Mouse (Mus musculus): Measurements from ENCODE around the gene Olfr1107. TPM values are rescaled to one million over a fixed set of nuclear protein-coding genes. Genes with fewer than 3 reads are reported as not detected.

Gene Olfr1107
- total RNA-seq (2023): not detected

GRCm38 (mm10) chr2:87075717-87076116, at the start of gene Olfr1107:
Gene Olfr1107 (minus strand): TSS chr2:87075817.

GRCm38 (mm10) chr2:87114467-87114866, 38.9 kb upstream of the Olfr1107 start, which contains the start of gene Olfr259:
Gene Olfr259 (minus strand): TSS chr2:87114567.

GRCm38 (mm10) chr2:87095908-87096307, 20.3 kb upstream of the Olfr1107 start, which contains the start of gene Olfr1109:
Gene Olfr1109 (minus strand): TSS chr2:87096008.

GRCm38 (mm10) chr2:87052173-87052572, 23.4 kb downstream of the Olfr1107 start, which contains the start of gene Olfr1106:
Gene Olfr1106 (minus strand): TSS chr2:87052273.

GRCm38 (mm10) chr2:87036431-87036830, 39.2 kb downstream of the Olfr1107 start, which contains the start of gene Olfr1105:
Gene Olfr1105 (minus strand): TSS chr2:87036531.

GRCm38 (mm10) chr2:87026980-87027379, 48.6 kb downstream of the Olfr1107 start, which contains the start of gene Olfr1104:
Gene Olfr1104 (minus strand): TSS chr2:87027080.

Other genes with a start within 250 kb of the Olfr1107 start
- gene Olfr1095, start 224.1 kb downstream of the Olfr1107 start, total RNA-seq (2023): not detected
- not detected for gene Gm13723, start 201.0 kb downstream of the Olfr1107 start, total RNA-seq (2023)
- not detected for gene Olfr1097, start 183.6 kb downstream of the Olfr1107 start, total RNA-seq (2023)
- not detected for gene Olfr1098, start 151.3 kb downstream of the Olfr1107 start, total RNA-seq (2023)
- not detected for gene Olfr1099, start 115.1 kb downstream of the Olfr1107 start, total RNA-seq (2023)
- gene Olfr1100, start 95.9 kb downstream of the Olfr1107 start, total RNA-seq (2023): not detected
- gene Olfr1101, start 84.6 kb downstream of the Olfr1107 start, total RNA-seq (2023): not detected
- gene Olfr1102, start 77.4 kb downstream of the Olfr1107 start, total RNA-seq (2023): not detected
- gene Olfr1104, start 48.7 kb downstream of the Olfr1107 start, total RNA-seq (2023): not detected
- gene Olfr1105, start 39.3 kb downstream of the Olfr1107 start, total RNA-seq (2023): not detected
- gene Olfr1106, start 23.5 kb downstream of the Olfr1107 start, total RNA-seq (2023): not detected
- gene Olfr1109, start 20.2 kb upstream of the Olfr1107 start, total RNA-seq (2023): not detected
- gene Olfr259, start 38.8 kb upstream of the Olfr1107 start, total RNA-seq (2023): not detected
- gene Olfr1110, start 64.5 kb upstream of the Olfr1107 start, total RNA-seq (2023): not detected
- gene Olfr1111, start 76.8 kb upstream of the Olfr1107 start, total RNA-seq (2023): not detected
- gene Olfr1112, start 112.0 kb upstream of the Olfr1107 start, total RNA-seq (2023): not detected
- not detected for gene Olfr1113, start 133.2 kb upstream of the Olfr1107 start, total RNA-seq (2023)
- not detected for gene Olfr1115, start 172.2 kb upstream of the Olfr1107 start, total RNA-seq (2023)
- not detected for gene Olfr1116, start 191.7 kb upstream of the Olfr1107 start, total RNA-seq (2023)
- not detected for gene Olfr1118, start 231.8 kb upstream of the Olfr1107 start, total RNA-seq (2023)